Mouse (Mus musculus) MEL (cell line): ENCODE results near the gene Mthfd1l. TPM values are rescaled to one million over a fixed set of nuclear protein-coding genes. Genes with fewer than 3 reads are reported as not detected.

ENCODE experiments used
- DNase-seq: peaks from one replicate; pipeline ENCODE4 v3.0.0; 2011; ENCODE audit warnings: low read depth, low spot score
- H3K27ac ChIP-seq: 2 replicates; pipeline ENCODE4 v1.5.1; 2012; ENCODE audit warnings: low read depth, mild to moderate bottlenecking, control low read depth, low read length, moderate library complexity; ENCODE audit not compliant: control insufficient read depth
- H3K27me3 ChIP-seq, 2 experiments: fragments of 150-350 bp in 1 of 2; sonication (generic) in 1 of 2; 2 replicates each; pipeline ENCODE4 v1.6.1; 2012; ENCODE audit warnings: low read length in 2 of 2, mild to moderate bottlenecking in 2 of 2, improper control_type of control experiment in 1 of 2, moderate library complexity in 1 of 2; ENCODE audit not compliant: insufficient read depth in 2 of 2, control insufficient read depth in 1 of 2
- H3K36me3 ChIP-seq, 2 experiments: 2 replicates each; pipeline ENCODE4 v1.6.1; 2012 to 2014; ENCODE audit warnings: low read length in 2 of 2, improper control_type of control experiment in 1 of 2, inconsistent platforms in 1 of 2, mild to moderate bottlenecking in 1 of 2; ENCODE audit not compliant: insufficient read depth in 2 of 2, control insufficient read depth in 1 of 2
- H3K4me1 ChIP-seq, 2 experiments: fragments of 150-350 bp in 1 of 2; sonication (generic) in 1 of 2; 2 replicates each; pipeline ENCODE4 v1.6.1; 2012; ENCODE audit warnings: low read length in 2 of 2, improper control_type of control experiment in 1 of 2, mild to moderate bottlenecking in 1 of 2; ENCODE audit not compliant: insufficient read depth in 2 of 2, control insufficient read depth in 1 of 2
- H3K4me3 ChIP-seq, 2 experiments: fragments of 150-350 bp in 1 of 2; sonication (generic) in 1 of 2; 2 replicates each; pipeline ENCODE4 v1.5.1; 2012; ENCODE audit warnings: low read depth in 2 of 2, low read length in 2 of 2, mild to moderate bottlenecking in 2 of 2, moderate library complexity in 2 of 2, control low read depth in 1 of 2, improper control_type of control experiment in 1 of 2; ENCODE audit not compliant: control insufficient read depth in 1 of 2, insufficient read depth in 1 of 2
- H3K79me2 ChIP-seq: 2 replicates; pipeline ENCODE4 v1.6.1; 2012; ENCODE audit warnings: mild to moderate bottlenecking, low read length, moderate library complexity; ENCODE audit not compliant: control insufficient read depth, poor library complexity, insufficient read depth
- H3K9ac ChIP-seq: 2 replicates; pipeline ENCODE4 v1.6.1; 2012; ENCODE audit warnings: low read depth, mild to moderate bottlenecking, control low read depth, low read length, moderate library complexity; ENCODE audit not compliant: control insufficient read depth, poor library complexity, severe bottlenecking
- H3K9me3 ChIP-seq: fragments of 150-350 bp; sonication (generic); replicated peaks from 2 replicates; pipeline ENCODE4 v1.6.1; 2012; ENCODE audit warnings: mild to moderate bottlenecking, low read length, improper control_type of control experiment, moderate library complexity; ENCODE audit not compliant: insufficient read depth
- BHLHE40 ChIP-seq: IDR thresholded peaks from 2 replicates; pipeline ENCODE4 v1.6.1; 2012; ENCODE audit warnings: low read depth, mild to moderate bottlenecking, inconsistent platforms, low read length, improper control_type of control experiment, borderline replicate concordance
- CHD2 ChIP-seq: IDR thresholded peaks from 2 replicates; pipeline ENCODE4 v1.6.1; 2011; ENCODE audit warnings: low read length, improper control_type of control experiment
- E2F4 ChIP-seq: IDR thresholded peaks from 2 replicates; pipeline ENCODE4 v1.6.1; 2011; ENCODE audit warnings: low read depth, low read length, improper control_type of control experiment, borderline replicate concordance
- ELF1 ChIP-seq: IDR thresholded peaks from 2 replicates; pipeline ENCODE4 v1.6.1; 2014; ENCODE audit warnings: low read depth, mild to moderate bottlenecking, inconsistent platforms, low read length, improper control_type of control experiment, moderate library complexity
- ETS1 ChIP-seq: IDR thresholded peaks from 2 replicates; pipeline ENCODE4 v1.6.1; 2012; ENCODE audit warnings: low read depth, mild to moderate bottlenecking, inconsistent platforms, low read length, improper control_type of control experiment, moderate library complexity
- GABPA ChIP-seq: IDR thresholded peaks from 2 replicates; pipeline ENCODE4 v1.6.1; 2012; ENCODE audit warnings: low read depth, mild to moderate bottlenecking, inconsistent platforms, low read length, improper control_type of control experiment, moderate library complexity
- JUND ChIP-seq: IDR thresholded peaks from 2 replicates; pipeline ENCODE4 v1.6.1; 2011; ENCODE audit warnings: low read depth, mild to moderate bottlenecking, improper control_type of control experiment, low read length
- MAX ChIP-seq: IDR thresholded peaks from 2 replicates; pipeline ENCODE4 v1.6.1; 2011; ENCODE audit warnings: low read length, improper control_type of control experiment
- MAZ ChIP-seq: IDR thresholded peaks from 2 replicates; pipeline ENCODE4 v1.6.1; 2012; ENCODE audit warnings: low read depth, mild to moderate bottlenecking, inconsistent platforms, low read length, improper control_type of control experiment
- MEF2A ChIP-seq: IDR thresholded peaks from 2 replicates; pipeline ENCODE4 v1.6.1; 2014; ENCODE audit warnings: low read depth, mild to moderate bottlenecking, inconsistent platforms, low read length, improper control_type of control experiment; ENCODE audit not compliant: poor library complexity, insufficient replicate concordance, severe bottlenecking; ENCODE audit errors: extremely low read depth
- MYB ChIP-seq: IDR thresholded peaks from 2 replicates; pipeline ENCODE4 v1.6.1; 2011; ENCODE audit warnings: mild to moderate bottlenecking, low read depth, low read length, improper control_type of control experiment
- MYC ChIP-seq: IDR thresholded peaks from 2 replicates; pipeline ENCODE4 v1.6.1; 2011; ENCODE audit warnings: low read depth, mild to moderate bottlenecking, low read length, improper control_type of control experiment, moderate library complexity
- NELFE ChIP-seq: IDR thresholded peaks from 2 replicates; pipeline ENCODE4 v1.6.1; 2011; ENCODE audit warnings: low read depth, low read length, improper control_type of control experiment
- POLR2A ChIP-seq, 2 experiments: IDR thresholded peaks; 2 replicates each; pipeline ENCODE4 v1.6.1; 2011 to 2012; ENCODE audit warnings: low read length in 2 of 2, mild to moderate bottlenecking in 2 of 2, control low read depth in 1 of 2, improper control_type of control experiment in 1 of 2, low read depth in 1 of 2, moderate library complexity in 1 of 2; ENCODE audit not compliant: control insufficient read depth in 1 of 2, insufficient read depth in 1 of 2, poor library complexity in 1 of 2
- SIN3A ChIP-seq: IDR thresholded peaks from 2 replicates; pipeline ENCODE4 v1.6.1; 2012; ENCODE audit warnings: low read length, improper control_type of control experiment, inconsistent platforms
- SMC3 ChIP-seq: IDR thresholded peaks from 2 replicates; pipeline ENCODE4 v1.6.1; 2011; ENCODE audit warnings: low read depth, low read length, improper control_type of control experiment
- USF1 ChIP-seq: IDR thresholded peaks from 2 replicates; pipeline ENCODE4 v1.6.1; 2014; ENCODE audit warnings: low read depth, mild to moderate bottlenecking, inconsistent platforms, low read length, improper control_type of control experiment, moderate library complexity
- USF2 ChIP-seq, 2 experiments: IDR thresholded peaks; 2 replicates each; pipeline ENCODE4 v1.6.1; 2011 to 2012; ENCODE audit warnings: improper control_type of control experiment in 2 of 2, low read length in 2 of 2, borderline replicate concordance in 1 of 2, inconsistent platforms in 1 of 2, low read depth in 1 of 2, mild to moderate bottlenecking in 1 of 2; ENCODE audit not compliant: insufficient read depth in 1 of 2
- ZC3H11A ChIP-seq: IDR thresholded peaks from 2 replicates; pipeline ENCODE4 v1.6.1; 2012; ENCODE audit warnings: low read depth, mild to moderate bottlenecking, inconsistent platforms, low read length, improper control_type of control experiment
- ZKSCAN1 ChIP-seq: IDR thresholded peaks from 2 replicates; pipeline ENCODE4 v1.6.1; 2012; ENCODE audit warnings: low read depth, mild to moderate bottlenecking, inconsistent platforms, low read length, improper control_type of control experiment, moderate library complexity
- ZMIZ1 ChIP-seq: IDR thresholded peaks from 2 replicates; pipeline ENCODE4 v1.6.1; 2012; ENCODE audit warnings: low read depth, mild to moderate bottlenecking, inconsistent platforms, low read length, improper control_type of control experiment, moderate library complexity
- ZNF384 ChIP-seq: IDR thresholded peaks from 2 replicates; pipeline ENCODE4 v1.6.1; 2012; ENCODE audit warnings: low read depth, mild to moderate bottlenecking, inconsistent platforms, low read length, improper control_type of control experiment
- polyA plus RNA-seq, 2 experiments: library from polyadenylated mRNA; stranded (reverse) in 1 of 2; unstranded in 1 of 2; fragments of >175 nt in 1 of 2; fragments of >200 nt in 1 of 2; gene quantifications; 2 replicates each; pipeline versions ENCODE4 v1.2.1 to v1.2.4; 2012; ENCODE audit warnings: low replicate concordance in 2 of 2, low read depth in 1 of 2; ENCODE audit not compliant: insufficient read length in 2 of 2, insufficient read depth in 1 of 2, missing spikeins in 1 of 2
- total RNA-seq: library from RNA; depleted of rRNA; stranded (reverse); fragments of 300-350 nt; gene quantifications from 2 replicates; pipeline ENCODE4 v1.2.3, GENCODE M21; 2012

Mthfd1l gene
- total and polyA plus RNA-seq, 3 experiments = 43.1 to 1,097 (median 83.0) TPM

DNA sequence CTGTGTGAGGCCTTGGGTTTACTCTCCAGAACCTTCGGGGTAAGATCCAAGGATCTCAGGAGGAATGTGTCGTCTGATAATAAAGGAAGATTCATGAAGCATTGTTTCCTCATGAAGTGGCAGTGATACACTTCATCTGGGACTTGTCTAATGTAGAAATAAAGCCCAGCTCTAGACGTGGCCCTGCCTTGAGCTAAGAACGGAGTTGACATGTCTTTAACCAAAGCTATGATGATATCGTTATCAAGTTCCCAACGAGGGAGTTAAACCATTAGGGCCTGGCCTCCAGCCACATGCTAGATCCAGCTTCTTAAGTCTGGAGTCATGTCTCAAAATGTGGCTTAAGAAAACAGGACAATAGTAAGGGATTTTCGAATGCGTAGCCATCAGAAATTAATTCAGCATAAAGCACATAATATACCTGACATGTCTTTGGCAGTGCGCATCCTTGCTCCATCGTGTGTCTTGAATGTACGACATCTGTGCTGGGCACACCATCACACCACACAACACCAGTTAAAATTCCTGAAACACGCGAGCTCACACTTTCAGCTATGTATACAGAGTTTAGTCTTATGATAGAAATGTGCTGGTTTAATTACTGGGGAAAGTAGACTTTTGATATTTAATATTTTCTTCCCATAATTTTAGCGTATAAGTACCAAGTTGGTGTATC lies 49.8 kb downstream of the Mthfd1l start:
- 0 out of 4 replicates have a peak, but pooled peaks cover 0 to under 1% of the 10 kb centered on the region in 2 experiments for H3K4me1 ChIP-seq
- no peaks in the 10 kb centered on the region for H3K79me2 ChIP-seq
- no peaks in the 10 kb centered on the region for H3K9me3 ChIP-seq
- DNase-seq = no peak
- no peaks in the 10 kb centered on the region for H3K27me3 ChIP-seq
- peaks cover 2 to 15% of the 10 kb centered on the region in 2 experiments for H3K36me3 ChIP-seq
- no peak for TF ChIP-seq ZNF384
- TF ChIP-seq ETS1 = no peak
- TF ChIP-seq POLR2A (IDR thresholded peaks at IDR 0.05; ENCODE audit: control insufficient read depth in 1 of 2, insufficient read depth in 1 of 2, low read depth in 1 of 2, low read length in 2 of 2, poor library complexity in 1 of 2) = no peak
- no peak for TF ChIP-seq BHLHE40
- TF ChIP-seq E2F4 = no peak
- no peak for TF ChIP-seq ZKSCAN1
- no peak for TF ChIP-seq MAZ
- no peak for TF ChIP-seq GABPA
- no peak for TF ChIP-seq SMC3
- TF ChIP-seq MAX = no peak
- no peak for TF ChIP-seq SIN3A
- no peak for TF ChIP-seq ZMIZ1
- no peak for TF ChIP-seq MYC
- no peak for TF ChIP-seq CHD2
- no peak for TF ChIP-seq JUND
- no peak for TF ChIP-seq NELFE
- TF ChIP-seq ELF1 = no peak
- no peak for TF ChIP-seq MEF2A
- TF ChIP-seq, all 39 proteins: peak for 0
- Histone ChIP-seq H3K27ac (no peak overlapping the region), H3K4me3 (no peak overlapping the region), H3K9ac (no peak overlapping the region)

GRCm38 (mm10) chr10:4026616-4027015 lies 53.7 kb downstream of the Mthfd1l start:
- H3K4me1 ChIP-seq = peaks cover 3 to 14% of the 10 kb centered on the region in 2 experiments; a peak in 3 of 4 replicates
- TF ChIP-seq MAX (no peak), MYC (no peak), ZC3H11A (no peak), USF1 (no peak), USF2 (IDR thresholded peaks at IDR 0.05; ENCODE audit: borderline replicate concordance in 1 of 2, insufficient read depth in 1 of 2, low read depth in 1 of 2, low read length in 2 of 2) (no peak), NELFE (no peak), MAZ (no peak), MYB (no peak), SIN3A (no peak), ZMIZ1 (no peak)
- no peak for DNase-seq
- no peaks in the 10 kb centered on the region for H3K9me3 ChIP-seq
- no peaks in the 10 kb centered on the region for H3K79me2 ChIP-seq
- H3K36me3 ChIP-seq = peaks cover 12 to 15% of the 10 kb centered on the region in 2 experiments
- no peak overlapping the region for H3K27ac ChIP-seq
- no peak overlapping the region for H3K9ac ChIP-seq
- H3K27me3 ChIP-seq = no peaks in the 10 kb centered on the region
- no peak overlapping the region for H3K4me3 ChIP-seq
